Mouse (Mus musculus): ENCODE data around the gene Taar4.

The Taar4 gene

GRCm38 (mm10) chr10:23960444-23960915 lies at the start of gene Taar4:
Taar4 (plus strand) TSS chr10:23960494.
- no peak for DNase-seq

DNA sequence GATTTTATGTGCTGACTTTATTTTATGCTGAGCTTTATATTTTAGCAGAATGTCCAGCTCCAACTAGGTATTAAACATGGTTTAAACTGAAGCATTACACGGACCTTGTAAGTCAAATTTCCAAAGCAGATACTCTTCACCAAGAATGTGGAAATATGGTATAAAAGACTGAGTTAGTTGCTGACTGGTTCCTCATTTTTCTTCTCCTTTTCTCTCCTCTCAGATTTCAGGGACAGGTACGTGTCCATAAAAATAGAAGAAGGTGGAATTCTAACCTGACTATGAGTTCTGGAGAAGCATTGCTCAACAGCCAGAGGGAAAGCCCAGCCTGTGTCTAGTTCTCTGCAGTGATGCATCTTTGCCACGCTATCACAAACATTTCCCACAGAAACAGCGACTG lies 40.2 kb upstream of the Taar4 start, which contains the start of gene Taar1:
Gene Taar1, plus strand, starts transcription at position 301 of the 400 bp plus-strand sequence.
- no peak for DNase-seq

DNA sequence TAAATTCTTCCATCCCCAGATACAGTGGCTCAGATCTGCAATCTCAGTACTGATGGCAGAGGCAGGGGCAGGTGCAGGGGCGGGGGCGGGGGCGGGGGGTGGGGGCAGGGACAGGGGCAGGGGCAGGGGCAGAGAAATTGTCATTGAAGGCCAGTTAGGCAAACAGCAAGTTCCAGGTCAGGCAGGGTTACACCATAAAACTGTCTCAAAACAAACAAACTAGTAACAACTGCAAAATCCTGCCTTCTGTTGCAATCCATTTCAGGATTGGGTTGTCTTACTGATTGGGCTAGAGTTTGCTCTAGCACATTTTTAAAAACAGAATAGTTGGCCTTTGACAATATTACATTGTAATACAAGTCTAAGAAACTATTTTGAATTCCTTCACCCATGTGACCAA lies 37.8 kb upstream of the Taar4 start:
- no peak for DNase-seq

DNA sequence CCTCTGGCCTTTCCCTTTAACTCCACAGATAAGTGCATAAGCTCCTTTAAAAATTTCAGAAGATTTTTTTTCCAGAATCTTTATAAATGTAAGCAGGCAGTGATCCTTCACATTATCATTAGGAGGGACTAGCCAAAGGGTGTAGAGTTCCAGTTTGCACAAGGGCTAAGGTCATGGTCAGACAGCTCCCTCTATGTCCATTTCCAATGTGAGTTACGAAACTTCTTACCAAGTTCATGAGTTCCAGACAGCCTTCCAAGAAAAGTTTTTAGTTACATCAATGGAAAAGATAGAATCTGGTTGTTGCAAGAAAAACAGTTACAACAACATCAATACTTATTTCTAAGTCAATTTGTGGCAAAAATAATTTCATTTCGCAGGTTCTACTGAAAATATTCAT lies 36.4 kb upstream of the Taar4 start:
- DNase-seq = no peak

DNA sequence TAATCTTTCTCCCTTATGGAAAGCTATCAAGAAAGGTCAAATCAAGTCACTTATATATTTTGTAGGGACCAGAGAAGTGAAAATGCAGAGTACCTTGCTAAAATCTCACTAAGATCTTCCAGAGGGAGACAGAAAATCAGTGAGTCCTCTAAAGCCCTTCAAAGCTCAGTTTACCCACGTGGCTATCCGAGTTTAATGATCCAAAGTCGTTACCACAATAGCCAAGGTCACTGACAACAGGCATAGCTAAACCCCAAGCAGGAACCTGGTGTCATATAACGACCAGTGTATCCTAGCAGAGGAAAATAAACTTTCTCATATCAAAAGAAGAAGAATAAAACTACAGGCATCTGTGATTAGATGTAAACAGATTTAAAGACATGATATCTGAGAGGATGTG lies 22.7 kb upstream of the Taar4 start:
- no peak for DNase-seq

DNA sequence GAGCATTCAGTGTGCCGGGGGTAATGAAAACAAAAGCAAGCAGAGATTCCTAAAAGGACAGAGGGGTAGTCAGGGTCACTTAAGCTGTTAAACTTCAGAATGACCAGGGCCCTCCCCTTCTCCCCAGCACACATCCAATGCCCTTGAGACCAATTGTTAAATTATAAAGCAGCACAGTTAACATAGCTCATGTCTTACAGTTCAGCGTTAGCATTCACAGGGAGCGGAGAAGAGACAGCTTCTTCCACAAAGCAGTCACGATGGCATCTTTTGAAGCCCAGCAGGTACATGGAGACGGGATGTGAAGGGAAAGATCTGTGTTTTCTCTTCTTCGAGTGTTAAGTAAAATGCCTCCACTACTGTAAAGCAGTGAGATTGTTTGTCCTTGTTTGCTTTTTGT lies 22.0 kb upstream of the Taar4 start, which contains the start of gene Taar2:
Gene Taar2, plus strand, starts transcription at position 261 of the 400 bp plus-strand sequence.
- DNase-seq = no peak

DNA sequence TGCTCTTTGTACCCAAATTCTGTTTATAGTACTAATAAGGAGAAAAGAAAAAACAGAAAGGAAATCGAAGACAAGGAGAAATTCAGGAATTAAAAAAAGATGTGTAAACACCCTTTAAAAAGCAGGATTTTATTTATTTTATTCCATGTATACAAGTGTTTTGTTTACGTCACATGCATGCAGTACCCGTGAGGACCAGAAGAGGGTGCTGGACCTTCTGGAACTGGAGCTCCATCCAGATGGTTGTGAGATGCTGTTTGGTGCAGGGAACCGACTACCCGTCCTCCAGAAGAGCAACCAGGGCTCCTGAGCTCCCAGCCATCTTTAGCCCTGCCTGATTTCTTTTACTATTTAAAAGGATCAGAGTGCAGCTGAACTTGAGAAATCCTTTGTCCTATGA lies 17.8 kb upstream of the Taar4 start:
- DNase-seq = peak; percentile 15 to 24

DNA sequence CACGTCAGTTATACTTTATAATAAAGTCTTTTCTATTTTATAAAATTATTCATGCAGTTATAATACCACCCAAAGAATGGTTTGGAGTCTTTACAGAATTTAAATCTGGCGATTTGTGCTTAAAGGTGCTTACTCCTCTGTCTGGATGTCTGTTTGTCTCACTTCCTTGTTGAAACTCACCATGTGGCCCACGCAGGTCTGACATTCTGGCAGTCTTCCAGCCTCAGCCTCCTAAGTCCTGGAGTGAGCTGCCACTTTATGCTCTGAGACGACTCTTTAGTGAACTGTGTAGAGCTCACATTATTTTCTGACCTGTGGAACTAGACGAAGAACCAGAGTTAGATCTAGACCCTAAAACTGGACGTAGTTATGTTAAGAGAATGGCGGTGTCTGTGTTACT lies 12.3 kb upstream of the Taar4 start:
- no peak for DNase-seq

DNA sequence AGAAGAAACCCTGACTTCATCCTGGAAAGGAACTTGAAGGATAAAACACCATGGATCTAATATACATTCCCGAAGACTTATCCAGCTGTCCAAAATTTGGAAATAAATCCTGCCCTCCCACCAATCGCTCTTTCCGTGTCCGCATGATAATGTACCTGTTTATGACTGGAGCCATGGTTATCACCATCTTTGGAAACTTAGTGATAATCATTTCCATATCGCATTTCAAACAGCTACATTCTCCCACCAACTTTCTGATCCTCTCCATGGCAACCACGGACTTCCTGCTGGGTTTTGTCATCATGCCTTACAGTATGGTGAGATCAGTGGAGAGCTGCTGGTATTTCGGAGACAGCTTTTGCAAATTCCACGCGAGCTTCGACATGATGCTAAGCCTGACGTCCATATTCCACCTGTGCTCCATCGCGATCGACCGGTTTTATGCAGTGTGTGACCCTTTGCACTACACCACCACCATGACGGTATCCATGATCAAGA lies 10.7 kb upstream of the Taar4 start, which contains the start of gene Taar3:
Gene Taar3, plus strand, starts transcription at position 51 of the 498 bp plus-strand sequence.
- DNase-seq = no peak

DNA sequence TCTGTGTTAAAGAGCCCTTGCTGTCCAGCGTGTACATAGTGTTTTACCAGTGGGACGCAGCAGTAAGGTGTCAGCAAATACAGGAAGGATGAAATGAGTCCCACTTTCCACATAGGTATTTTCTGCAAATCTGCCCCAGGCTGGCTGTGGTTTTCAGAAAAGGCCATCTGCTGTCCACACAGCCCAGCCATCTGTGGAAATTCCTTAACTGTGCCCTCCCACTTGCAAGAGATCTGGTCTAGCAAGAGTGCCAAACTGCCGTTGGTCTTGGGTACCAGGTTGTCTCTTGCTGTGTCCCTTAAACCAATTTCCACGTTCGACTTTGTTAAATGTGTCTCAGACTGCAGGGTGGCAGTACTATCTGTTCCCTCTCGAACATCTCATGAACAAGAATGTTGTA lies 8.6 kb upstream of the Taar4 start:
- no peak for DNase-seq

GRCm38 (mm10) chr10:23959071-23959470 lies 1.2 kb upstream of the Taar4 start:
- no peak for DNase-seq

DNA sequence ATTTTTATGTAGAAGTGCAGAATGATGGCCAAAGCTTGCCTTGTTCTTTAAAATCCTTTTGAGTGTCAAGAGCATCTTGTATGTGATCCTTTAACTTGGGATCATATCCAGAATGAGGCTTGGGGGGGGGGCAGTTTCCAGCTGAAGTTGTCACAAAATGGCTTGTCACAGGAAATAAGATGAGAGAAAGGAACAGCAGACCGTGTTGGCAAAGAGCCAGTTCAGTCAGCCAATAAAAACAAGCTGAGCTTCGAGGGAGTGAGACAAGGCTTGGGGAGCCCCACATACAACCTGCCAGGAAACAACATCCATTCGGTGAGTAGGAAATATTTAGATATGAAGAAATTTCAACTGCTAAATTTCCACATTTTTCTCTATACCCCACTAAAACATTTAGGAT lies 3.1 kb downstream of the Taar4 start:
- no peak for DNase-seq

DNA sequence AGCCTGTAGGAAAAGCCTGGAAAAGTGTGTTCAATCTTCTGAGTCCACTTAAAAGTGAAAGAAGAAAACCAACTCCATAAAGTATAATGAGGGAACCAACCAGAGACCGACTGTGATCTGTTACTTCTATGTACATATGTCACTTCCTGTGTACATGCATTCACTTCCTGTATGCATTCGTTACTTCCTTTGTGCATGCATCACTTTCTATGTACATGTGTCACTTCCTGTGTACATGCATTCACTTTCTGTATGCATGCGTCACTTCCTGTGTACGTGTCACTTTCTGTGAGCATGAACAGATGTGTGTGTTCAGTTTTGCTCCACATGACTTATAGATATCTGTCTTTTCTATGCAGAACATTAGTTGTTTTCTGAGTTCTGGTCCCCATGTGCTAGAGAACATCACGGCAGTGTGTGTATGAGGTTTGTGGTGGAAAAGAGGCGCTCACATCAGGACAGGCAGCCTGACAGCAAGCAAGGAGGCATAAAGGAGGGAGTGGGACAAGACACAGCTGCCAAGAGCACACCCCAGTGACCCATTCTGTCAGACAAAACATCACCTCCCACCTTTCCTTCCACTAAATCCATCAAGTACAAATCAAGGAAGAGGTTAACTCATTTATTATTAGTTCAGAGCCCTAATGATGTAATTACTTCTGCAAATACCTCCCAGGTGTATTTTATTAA lies 4.8 kb downstream of the Taar4 start:
- no peak for DNase-seq

- no peak for DNase-seq
Measured at GRCm38 (mm10) chr10:23970656-23971165, 10.4 kb downstream of the Taar4 start, which contains the start of gene Taar5. Taar5 (plus strand) TSS chr10:23970706.

DNA sequence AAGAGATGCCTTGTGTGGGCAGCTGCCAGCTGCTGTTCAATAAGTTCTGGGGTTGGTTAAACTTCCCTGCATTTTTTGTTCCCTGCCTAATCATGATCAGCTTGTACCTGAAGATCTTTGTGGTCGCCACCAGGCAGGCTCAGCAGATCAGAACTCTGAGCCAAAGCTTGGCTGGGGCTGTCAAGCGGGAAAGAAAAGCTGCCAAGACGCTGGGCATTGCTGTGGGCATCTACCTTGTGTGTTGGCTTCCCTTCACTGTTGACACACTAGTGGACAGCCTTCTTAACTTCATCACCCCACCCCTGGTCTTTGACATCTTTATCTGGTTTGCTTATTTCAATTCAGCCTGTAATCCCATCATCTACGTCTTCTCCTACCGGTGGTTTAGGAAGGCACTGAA lies 11.0 kb downstream of the Taar4 start:
- no peak for DNase-seq

DNA sequence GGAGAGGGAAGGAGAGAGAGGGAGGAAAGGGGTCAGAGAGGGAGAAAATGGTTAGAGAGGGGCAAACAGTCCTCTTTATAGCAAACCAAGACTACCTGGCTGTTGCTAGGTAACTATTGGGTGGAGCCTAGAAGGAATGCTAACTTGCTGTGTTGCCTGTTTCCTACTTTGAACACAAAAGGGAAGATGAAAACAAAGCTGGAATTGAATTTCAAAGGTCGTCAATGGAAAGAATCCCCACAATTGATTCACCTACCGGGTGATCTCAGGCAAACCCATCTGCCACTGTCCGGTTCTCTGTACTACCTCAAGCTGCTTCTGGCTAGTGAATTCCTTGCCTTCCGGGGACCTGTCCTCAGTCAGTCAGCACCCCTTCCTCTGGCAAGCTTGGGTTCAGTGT lies 17.7 kb downstream of the Taar4 start:
- no peak for DNase-seq

GRCm38 (mm10) chr10:23978901-23979705 lies 18.8 kb downstream of the Taar4 start:
- DNase-seq = peak; percentile 41 to 42

- no peak for DNase-seq
Measured at GRCm38 (mm10) chr10:23985546-23985945, 25.3 kb downstream of the Taar4 start, which contains the start of gene Taar6. Taar6 (minus strand) TSS chr10:23985646.

DNA sequence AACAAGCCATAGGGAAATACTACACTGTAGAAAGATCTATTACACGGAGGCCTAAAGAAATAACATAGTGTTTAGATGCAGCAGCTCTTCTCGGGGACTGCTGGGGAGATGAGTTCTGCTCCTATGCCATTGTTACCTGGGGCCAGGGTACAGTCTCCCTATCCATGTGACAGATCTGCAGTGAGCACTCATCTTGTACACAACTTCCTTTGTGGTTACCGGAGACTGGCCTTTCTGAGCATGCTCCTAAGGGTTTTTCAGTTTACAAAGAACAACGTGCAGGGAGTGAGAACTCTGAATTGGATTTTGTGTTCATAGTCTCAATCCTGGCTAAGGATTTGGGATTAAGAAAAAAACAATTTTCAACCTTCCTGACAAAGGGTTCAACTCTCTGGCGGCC lies 26.1 kb downstream of the Taar4 start:
- no peak for DNase-seq

DNA sequence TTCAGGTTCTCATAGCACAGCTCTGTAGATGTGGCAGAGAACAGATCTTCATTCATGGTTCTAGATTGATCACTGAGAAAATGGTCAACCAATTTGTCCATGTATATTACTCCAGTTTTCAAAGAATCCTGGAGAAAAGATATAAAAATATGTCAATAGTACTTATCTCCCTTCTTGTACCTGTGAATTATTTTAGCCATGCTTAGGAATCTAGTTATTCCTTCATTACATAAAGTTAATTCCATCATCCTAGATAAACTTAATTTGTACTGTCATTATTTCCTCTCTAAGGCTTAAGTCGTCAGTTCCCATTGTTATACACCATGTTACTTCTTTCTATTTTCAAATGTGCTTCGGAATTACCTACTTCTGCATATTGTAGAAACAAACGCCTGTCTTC lies 33.1 kb downstream of the Taar4 start, which contains the start of gene Taar7a:
Gene Taar7a, minus strand, starts transcription at position 101 of the 400 bp plus-strand sequence.
- DNase-seq = no peak

- no peak for DNase-seq
Measured at GRCm38 (mm10) chr10:23999639-24000038, 39.3 kb downstream of the Taar4 start, which contains the start of gene Taar7b. Taar7b (plus strand) TSS chr10:23999939.

DNA sequence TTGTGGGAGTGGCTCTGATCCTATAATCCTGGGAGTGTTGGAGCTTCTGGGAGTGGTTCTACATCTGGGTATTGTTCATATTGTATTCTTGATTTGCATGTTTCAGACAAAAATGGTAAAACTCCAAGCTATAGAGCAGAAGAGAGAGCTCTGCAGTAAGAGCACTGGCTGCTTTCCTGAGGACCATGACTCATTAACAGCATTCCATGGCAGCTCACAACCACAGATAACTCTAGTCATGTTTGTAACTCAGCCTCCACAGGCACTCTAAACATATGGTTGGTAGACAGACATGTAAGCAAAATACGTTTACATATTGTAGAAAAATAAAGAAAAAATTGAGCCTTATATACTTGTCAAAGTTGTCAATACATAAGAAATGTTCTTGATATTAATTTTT lies 46.1 kb downstream of the Taar4 start:
- no peak for DNase-seq

- no peak for DNase-seq
Measured at GRCm38 (mm10) chr10:24007034-24007433, 46.7 kb downstream of the Taar4 start.
